Mouse (Mus musculus): ENCODE data around the gene Cenpe.

Cenpe gene

DNA sequence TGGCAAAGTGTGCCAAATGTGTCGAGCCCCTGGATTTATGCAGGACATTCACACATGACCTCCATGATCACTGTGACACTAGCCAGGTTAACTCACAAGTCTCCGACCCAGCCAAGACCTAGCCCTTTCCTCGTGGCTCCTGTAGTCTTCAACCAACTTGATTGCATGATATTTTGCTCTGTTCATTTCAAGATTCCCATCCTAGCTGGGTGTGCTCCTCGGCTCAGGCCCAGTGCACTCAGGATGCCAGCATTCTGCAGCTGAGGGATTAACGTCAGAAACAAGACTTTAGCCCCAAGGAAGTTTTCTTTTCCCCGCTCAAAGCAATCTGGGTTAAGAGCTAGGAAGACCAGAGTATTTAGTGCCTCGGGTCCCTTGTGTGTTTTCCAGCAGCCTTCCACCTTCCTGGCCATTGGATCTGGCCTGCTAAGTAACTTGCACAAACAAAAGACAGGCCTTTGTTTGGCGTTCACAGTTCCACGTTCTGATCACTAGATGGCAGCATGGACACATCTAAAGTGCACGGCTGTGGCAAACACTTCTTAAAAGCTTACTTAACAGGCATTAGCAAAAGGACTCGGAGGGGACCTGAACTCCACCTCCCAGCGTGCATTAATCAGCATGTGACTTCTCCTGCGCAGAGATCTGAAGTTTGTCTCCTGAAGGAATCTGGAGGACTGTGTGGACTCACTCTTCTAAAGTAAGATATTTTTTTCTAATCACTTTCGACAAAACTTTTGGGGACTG is 68.5 kb downstream of the Cenpe start, which contains the start of gene Bdh2:
Bdh2 (plus strand) TSS at position 553 of the 747 bp plus-strand sequence.
- peak; percentile 79 to 83 for DNase-seq (ENCODE audit: low spot score in 2 of 2)

DNA sequence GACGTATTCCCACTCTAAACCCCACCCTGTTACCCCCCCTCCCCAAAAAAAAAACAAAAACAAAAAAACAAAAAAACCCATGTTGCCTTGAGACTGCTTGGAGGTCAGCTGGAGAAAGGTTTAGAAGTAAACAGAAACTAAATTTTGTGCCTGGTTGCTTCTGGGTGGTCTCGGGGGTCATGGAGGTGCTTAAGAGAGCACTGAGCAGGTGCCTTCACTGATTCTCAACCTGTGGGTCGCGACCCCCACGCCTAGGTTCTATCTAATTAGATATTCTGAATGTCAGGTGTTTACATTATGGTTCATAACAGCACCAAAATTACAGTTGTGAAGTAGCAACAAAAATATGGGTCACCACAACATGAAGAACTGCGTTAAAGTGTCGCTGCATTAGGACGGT is 69.4 kb downstream of the Cenpe start:
- DNase-seq (ENCODE audit: low spot score in 2 of 2): no peak

DNA sequence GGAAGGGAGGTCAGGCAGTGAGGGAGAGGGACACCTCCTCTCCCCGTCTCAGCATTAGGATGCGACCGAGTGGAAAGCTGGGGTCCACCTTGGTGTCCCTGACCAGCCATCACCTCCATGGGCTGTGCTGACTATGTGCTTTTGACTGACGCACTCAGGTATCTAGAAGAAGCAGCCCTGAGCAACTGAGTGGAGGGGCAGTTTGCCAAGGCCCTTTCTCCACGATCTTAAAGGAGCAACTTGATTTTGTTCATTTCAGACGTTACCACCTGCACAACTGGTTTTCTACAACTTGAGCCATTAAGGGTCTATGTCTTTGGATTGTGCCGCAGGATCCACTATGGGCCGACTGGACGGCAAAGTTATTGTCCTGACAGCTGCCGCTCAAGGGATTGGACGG is 72.9 kb downstream of the Cenpe start:
- DNase-seq (ENCODE audit: low spot score in 2 of 2): no peak

DNA sequence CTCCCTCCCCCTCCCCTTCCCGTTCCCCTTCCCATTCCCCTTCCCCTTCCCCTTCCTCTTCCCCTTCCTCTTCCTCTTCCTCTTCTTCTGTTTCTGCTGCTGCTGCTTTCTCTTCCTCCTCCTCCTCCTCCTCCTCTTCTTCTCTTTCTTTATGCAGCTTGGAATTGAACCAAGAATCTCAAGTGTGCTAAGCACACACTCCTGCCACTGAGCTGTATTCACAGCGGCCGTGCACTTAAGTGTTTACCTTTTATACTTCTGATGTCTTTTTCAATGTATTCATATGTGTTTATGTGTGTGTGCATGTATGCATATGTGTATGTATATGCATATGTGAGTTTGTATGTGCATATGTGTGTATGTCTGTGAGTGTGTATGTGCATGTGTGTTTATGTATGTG is 73.5 kb downstream of the Cenpe start:
- DNase-seq (ENCODE audit: low spot score in 2 of 2): no peak

DNA sequence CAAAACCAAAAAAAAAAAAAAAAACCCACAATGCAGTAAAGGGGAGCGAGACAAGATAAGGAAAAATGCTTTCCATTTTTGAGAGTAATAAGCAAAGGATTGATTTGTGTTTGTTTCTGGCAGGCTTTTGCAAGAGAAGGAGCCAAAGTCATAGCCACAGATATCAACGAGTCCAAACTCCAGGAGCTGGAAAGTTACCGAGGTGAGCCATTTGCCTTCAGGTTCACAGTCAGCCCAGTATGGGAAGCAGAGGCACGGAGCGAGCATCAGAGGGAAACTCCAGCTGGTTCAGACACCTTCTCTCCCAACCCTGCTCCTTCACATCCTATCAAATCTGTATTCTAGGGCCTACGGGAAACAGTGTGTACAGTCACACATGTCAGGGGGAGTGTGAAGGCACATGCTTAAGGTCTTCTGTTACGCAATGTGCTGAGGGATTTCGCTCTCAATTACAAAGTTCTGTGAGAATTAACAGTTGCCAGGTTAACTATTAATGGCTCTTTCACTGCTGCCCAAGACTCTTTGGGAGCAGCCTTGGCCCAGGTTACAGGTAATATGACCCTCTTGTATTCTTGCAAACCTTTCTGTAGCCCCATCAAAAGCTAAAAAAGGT is 75.9 kb downstream of the Cenpe start:
- no peak for DNase-seq (ENCODE audit: low spot score in 2 of 2)

DNA sequence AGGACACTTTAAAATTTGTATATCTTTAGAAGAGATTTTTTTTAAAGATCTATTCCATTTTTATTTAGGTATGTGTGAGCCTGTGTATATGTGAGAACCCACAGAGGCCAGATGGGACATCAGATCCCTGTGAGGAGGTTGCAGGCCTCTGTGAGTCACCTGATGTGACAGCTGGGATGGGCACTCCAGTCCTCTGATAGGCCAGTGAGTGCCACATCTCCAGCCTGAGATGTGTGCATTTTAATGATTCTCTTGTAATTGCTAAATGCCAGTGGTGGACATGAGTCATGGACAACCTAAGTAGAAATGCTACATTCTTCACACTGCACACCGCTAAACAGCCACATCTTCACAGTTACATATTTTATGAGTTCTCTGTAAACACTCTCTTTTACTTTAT is 76.8 kb downstream of the Cenpe start:
- no peak for DNase-seq (ENCODE audit: low spot score in 2 of 2)

DNA sequence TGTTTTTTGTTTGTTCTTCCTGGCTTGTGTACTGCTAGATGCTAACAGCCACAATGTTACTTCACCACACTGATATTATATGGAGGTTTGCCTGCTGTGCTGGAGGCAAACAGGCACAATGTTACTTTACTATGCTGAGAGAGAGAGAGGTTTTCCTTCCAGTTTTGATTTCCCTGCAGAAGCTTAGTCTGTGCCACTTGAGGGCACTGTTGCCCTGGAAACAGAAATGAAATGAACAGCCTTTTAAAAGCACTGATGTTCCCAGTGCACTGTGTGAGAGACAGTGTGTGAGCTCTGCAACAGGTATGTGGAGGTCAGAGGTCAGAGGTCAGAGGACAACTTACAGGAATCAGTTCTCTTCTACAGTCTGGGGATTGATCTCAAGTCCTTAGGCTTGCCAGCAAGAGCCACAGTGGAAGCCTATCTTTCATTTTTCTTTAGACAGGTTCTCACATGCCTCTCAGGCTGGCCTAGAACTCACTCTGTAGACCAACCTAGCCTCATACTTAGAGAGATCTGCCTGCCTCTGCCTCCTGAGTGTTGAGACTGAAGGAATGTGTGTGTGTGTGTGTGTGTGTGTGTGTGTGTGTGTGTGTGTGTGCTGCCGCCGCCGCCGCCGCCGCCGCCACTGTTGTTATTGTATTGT is 78.0 kb downstream of the Cenpe start:
- no peak for DNase-seq (ENCODE audit: low spot score in 2 of 2)

DNA sequence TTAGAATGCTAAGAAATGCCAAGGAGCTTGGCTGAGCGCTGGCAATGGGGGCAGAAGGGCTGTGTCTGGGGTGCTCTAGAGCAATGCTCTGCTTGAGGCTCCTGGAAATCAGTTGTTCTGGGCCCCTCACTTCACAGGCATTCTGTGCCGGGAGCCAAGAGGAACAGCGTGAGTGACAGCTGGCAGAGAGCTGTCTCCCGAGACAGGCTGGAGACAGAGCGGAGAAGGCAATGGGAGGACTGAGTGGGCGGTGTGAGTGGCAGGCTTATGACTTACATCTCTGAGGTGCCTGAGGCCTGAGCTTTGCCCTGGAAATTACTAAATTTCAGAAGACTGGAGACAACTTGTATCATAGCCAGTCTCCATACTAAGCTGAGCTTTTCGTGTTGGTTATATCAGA is 81.4 kb downstream of the Cenpe start:
- DNase-seq (ENCODE audit: low spot score in 2 of 2): no peak

DNA sequence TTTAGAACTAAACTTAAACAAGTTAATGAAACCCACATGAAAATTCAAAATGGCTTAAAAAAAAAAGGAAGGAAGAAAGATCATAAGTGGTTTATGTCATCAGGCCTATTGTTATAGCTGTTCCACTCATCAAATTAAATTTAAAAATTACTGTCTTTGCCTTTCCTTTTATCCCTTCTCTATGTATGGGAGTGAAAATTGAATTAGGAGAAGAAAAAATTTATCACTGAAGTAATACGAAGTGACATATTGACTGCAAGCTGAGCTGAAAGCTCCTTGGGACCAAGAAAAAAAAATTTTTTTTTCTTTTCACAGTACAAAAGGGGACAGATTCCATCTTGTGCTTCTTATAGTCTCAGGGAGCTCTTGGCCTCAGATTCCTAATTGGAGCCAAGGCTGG is 83.2 kb downstream of the Cenpe start:
- no peak for DNase-seq (ENCODE audit: low spot score in 2 of 2)

DNA sequence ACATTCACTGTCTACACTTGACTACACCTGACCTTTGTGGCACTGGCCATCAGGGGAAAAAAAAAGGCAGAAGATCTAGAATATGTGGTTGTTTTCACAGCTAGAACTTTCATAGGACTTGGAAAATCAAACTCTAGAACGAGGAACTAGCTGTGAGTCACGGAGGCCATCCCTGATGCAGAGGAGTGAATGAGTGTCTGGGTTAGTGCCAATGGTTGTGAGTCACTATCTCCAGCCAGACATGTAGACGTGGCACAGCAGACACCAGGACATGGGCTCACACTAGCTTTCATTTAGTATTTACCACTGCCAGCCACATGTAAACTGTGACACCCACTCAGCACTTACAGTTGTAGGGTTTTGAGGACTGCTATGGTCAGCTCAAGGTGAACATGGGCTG is 86.2 kb downstream of the Cenpe start:
- no peak for DNase-seq (ENCODE audit: low spot score in 2 of 2)

DNA sequence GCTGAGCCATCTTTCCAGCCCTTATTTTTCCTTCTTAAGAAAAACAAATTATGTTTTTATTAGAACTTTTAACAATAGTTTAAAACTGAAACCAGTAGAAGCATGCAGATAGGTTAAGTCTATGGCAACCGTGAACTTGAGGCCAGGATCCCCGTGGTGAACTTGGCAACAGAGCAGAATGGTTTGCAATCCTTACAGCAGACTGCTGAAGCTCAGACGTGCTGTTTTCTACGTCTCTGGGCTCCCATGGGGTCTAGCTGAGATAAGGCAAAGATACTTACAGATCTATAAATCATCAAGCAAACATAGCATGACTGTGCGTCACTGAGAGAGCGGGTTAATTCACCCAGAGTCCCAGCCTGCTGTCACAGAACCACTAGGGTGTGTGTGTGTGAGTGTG is 87.7 kb downstream of the Cenpe start:
- no peak for DNase-seq (ENCODE audit: low spot score in 2 of 2)

DNA sequence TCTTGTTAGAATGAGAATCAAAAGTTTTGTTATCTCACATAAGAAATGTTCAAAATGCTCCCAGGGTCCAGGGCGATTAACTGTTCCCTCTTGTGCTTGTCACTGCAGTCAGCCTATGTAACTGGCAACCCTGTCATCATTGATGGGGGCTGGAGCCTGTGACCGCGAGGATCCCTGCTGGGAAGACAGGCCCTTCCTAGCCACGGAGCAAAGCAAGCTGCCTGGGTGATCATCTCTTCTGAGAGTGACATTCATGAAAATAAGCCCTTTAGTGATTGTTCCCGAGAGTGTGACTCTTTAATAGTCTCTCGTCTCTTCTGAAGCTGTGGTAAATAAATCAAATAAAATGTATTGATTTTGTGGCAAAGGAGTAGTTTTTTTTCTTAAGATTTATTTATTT is 91.7 kb downstream of the Cenpe start:
- no peak for DNase-seq (ENCODE audit: low spot score in 2 of 2)

DNA sequence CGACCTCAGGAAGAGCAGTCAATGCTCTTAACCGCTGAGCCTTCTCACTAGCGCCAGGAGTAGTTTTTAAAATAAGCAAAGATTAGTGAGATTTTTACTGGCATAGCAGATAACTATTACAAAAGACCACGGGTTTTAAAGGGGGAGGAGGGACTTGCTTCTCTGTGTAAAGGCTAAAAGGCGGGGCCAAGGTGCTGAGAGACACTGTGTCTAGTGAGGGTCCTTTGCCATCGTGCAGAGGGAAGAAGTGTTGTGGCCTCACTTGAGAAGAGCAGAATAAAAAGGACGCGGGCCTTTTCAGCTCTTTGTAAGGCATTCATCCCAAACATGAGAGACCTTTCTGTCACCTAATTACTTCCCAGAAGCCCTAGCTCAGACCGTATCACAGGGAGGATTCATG is 92.2 kb downstream of the Cenpe start:
- no peak for DNase-seq (ENCODE audit: low spot score in 2 of 2)

DNA sequence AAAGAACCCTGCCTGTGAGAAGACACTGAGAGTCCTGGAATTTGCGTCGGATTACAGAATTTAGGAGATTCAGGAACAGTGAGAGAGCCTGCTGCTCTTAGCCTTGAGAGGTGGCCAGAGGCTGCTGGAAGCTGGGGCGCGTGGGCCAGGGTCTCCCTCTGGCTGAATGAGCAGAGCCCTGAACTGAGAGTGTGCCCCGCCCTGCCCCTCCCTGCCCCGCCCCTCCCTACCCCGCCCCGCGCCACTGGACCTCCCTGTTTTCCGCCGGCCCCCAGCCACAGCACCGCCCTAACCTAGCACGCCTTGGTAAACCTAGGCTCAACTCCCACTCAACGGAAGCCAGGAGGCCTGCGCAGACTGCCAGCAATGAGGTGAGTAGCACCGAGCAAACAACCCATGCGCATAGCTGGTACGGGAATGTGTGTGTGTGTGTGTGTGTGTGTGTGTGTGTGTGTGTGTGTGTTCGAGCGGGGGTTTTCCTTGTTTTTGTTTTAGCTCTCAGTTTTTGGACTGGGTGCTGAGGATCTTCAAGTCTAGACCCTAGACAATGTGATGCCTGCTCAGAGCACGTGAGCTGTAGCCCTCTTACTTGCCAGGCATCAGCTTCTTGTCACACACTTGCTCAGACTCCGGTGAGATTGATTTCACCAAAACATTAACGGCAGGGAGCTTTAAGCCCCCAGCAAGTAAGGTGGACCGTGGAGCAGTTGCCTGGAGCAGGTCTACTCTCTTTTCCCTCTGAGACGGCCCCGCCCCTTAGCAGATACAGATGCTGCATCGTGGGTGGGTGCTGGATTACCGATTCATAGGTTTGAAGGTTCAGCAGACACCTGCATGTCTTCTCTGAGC is 95.3 kb downstream of the Cenpe start, which contains the start of gene Slc9b2:
Slc9b2 (plus strand) TSS at position 290 of the 849 bp plus-strand sequence.
- peak in 1 of 2 experiments; percentile 19 for DNase-seq (ENCODE audit: low spot score in 2 of 2)

DNA sequence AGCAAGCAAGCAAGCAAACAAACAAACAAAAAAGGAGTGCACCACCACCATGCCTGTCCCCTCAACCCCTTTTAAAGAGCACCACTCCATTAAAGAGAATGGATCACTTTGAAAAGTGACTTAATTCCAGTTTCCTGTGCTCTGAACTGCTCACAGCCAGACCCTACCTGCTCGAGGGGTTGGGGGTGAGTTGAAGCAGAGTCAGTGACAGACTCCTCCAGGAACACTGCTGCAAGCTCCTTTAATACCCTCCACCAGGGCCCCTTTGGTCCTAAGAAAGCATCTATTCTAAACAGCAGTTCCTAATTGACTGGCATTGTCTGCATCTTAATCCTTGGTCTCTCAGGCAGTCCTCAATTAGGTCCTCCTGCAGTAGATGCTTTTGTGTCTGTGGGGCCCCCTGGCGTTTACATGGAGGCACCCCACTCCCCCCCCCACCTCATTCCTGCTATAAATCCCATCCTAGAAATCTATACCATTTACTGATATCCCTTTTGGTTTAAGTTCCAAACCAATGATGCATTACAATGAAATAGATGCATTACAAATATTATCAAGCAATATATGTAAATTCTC is 100.7 kb downstream of the Cenpe start:
- DNase-seq (ENCODE audit: low spot score in 2 of 2): no peak

DNA sequence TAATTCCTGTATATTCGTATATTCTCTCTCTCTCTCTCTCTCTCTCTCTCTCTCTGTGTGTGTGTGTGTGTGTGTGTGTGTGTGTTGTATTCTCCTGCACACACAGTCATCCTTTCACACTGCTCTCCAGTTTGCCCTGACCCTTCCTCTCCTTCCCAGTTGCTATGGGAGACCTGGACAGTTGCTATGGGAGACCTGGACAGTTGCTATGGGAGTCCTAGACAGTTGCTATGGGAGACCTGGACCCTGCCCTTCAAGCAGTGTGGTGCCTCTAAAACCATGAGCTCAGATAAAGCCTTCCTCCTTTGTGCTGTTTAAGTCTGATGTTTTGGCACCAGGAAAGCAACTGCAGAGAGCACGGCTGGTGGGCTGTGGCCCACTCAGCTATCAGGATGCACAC is 101.4 kb downstream of the Cenpe start:
- DNase-seq (ENCODE audit: low spot score in 2 of 2): no peak

DNA sequence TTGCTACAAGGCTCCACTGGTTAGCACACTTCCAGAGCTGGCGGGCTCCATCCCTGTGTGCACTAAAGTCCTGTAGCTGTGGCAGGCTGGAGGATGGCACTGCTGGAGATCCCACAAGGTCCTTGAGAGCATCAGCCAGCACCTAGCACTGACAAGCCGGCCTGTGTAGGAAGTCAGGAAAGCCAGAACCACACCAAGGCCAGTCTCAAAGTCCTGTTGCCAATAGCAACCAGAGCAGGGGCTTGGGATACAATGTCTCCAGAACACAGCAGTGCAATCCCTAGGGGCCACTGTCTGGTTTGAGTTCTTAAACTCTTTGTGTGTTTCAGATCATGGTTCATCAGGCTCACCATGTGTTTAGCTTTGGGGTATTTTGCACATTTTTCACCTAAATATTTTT is 102.5 kb downstream of the Cenpe start:
- no peak for DNase-seq (ENCODE audit: low spot score in 2 of 2)

DNA sequence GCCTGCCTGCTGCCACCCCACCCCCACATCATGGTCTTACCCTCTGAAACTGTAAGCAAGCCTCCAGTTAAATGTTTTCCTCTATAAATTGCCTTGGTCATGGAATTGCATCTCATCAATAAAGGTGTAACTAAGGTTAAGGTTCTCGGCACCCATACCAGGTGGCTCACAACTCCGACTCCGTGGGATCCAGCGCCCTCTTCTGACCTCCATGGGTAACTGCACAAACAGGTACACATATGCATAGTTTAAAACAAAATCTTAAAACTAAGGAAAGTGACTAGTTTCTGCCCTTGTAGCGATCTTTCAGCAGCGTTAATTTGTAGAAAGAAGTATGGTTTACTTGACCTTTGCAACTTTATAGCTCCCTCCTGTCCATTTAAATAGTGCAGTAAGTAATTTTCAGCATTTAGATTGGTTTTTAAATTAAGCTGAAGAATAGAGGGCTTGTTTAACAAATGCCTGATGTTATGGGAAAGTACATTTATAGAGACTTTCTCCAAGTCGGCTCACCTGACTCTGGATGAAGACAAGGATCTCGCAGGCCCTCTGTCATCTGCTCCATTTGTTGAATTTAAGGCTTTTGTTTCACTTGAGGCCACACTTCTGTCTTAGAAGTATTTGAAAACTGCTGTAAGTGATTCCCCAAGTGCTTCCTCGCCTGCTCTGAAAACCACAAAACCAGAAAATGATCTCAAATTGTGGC is 103.5 kb downstream of the Cenpe start:
- no peak for DNase-seq (ENCODE audit: low spot score in 2 of 2)

DNA sequence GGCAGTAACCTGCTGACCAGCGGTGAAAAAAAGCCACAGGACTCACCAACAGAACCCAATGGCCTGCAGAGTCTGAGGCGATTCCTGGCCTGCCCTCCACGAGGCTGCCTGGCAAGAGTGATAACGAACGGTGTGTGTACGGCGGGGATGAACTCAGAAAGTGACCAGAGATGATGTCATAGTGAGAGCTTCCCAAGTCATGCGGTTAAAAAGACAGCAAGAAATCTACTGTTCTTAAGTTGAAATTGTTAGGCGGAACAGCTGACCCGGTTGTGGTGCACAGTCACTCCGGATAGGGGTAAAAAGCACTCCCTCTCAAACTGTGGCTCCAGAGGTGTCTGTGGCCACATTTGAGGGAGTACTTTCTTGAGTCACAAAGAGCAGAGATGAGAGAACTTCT is 106.0 kb downstream of the Cenpe start:
- DNase-seq (ENCODE audit: low spot score in 2 of 2): no peak

Measured in urinary bladder, postnatal 4 days (tissue).